Mouse (Mus musculus) CH12.LX (cell line): ENCODE data around the gene Tcirg1.

Experiments used
- CTCF ChIP-seq, 2 experiments: IDR thresholded peaks in 1 of 2; conservative IDR thresholded peaks in 1 of 2; 2 replicates each; pipeline ENCODE4 v1.5.1; 2011 to 2012; ENCODE audit warnings: low read depth in 2 of 2, low read length in 2 of 2, improper control_type of control experiment in 1 of 2, inconsistent platforms in 1 of 2, mild to moderate bottlenecking in 1 of 2, moderate library complexity in 1 of 2
- USF1 ChIP-seq: IDR thresholded peaks from 2 replicates; pipeline ENCODE4 v1.6.1; 2014; ENCODE audit warnings: low read depth, mild to moderate bottlenecking, inconsistent platforms, low read length, improper control_type of control experiment

DNA sequence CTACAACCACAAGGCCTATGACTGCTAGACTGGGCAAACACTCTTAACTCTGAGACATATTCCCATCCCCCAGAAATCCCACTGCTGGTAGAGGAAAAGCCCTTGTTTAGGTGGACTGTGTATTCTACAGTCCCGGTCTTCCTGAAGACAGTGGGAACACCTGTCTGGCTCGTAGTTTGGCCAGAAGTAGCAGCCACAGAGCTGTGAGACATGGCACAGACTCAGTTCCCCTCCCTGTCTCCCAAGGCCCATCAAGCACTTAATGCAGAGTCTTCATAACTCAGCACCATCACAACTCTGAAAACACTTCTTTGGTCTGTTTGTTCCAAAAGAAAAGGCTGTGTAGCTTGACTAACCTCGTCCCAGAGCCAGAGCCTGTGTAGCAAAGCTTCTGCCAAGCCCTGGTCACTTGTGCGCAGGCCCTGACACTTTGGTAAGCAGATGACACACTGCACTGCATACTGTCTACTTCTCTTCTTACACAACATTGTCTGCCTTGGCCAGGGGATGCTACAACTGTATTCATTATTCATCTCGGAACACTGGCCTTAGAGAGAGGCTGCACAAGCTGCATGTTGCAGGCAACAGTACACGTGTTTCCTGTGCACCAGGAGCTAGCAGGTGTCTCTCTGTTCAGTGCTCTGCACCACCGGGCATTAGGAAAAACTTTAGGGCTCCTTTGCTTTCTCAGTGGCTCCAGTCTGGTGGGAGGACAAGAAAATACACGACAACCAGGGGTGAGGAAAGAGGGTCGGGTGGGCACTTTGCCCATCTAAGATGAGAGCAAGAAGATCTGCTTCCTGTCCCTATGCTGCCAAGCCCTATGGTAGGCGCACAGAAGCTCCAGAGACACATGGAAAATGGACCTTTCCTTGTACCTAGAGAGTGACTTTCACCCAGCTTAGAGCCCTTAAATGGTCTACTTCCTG, 60.0 kb downstream of the Tcirg1 start:
- TF ChIP-seq USF1 (no peak), CTCF (conservative IDR thresholded peaks at IDR 0.05 in 1 of 2, IDR thresholded peaks at IDR 0.05 in 1 of 2; ENCODE audit: low read depth in 2 of 2, low read length in 2 of 2) (no peak)
